ENCODE assay signal across 8 mouse cellular contexts in the genomic region with DNA sequence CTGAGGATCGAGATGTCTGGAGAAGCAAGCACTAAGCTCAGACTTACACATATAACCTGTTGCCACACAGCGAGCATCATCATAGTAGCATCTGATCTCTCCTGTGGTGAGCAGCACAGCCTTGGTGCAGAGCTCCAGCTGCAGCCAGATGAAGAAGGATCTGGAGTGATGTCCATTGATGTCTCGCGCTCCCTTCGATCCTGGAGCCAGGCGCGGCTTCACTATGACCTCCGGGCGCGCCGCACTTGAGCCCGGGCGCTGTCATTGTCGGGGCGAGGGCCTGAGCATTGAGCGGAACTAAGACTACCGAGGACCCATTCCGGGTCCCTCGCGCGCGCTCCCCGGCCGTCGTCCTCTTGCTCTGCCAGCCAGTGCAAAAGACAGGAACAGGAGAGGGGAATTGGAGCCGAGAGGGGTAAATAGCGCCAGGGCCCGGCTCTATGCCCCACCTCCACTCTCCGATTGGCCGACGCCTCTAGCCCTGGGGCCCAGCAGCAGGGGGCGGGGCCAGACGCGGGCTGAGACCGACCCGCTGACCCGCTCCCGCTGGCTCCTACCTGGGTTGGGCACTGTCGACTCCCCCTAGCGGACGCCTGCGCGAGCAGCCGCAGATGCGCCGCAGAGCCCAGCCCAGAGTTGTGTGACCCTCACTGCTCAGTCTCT. TPM values are rescaled to one million over a fixed set of nuclear protein-coding genes. Genes with fewer than 3 reads are reported as not detected.
DNase-seq lines count a peak whose midpoint lies in the region; ATAC-seq and TF ChIP-seq lines count a peak whose summit lies in the region.

No protein-coding gene starts in this region.

- no peak overlapping the region for H3K9ac ChIP-seq in ES-Bruce4 (ENCODE audit: low read depth, poor library complexity, severe bottlenecking)
- peak overlapping the region; percentile 49 for H3K9ac ChIP-seq in forebrain, embryonic 15.5 days (replicated peaks)
- peak overlapping the region; percentile 47 for H3K9ac ChIP-seq in liver, embryonic 16.5 days (ENCODE audit: low read depth, low read length)
- H3K9ac ChIP-seq in neural tube, embryonic 12.5 days, result peak overlapping the region; percentile 67
- peak overlapping the region; percentile 53 for H3K9ac ChIP-seq in stomach, postnatal 0 days (ENCODE audit: low read length)

- intact Hi-C loops in heart, postnatal 14 days (cut with DNase I), result loop anchor here (1.0 to 10.0 kb wide), 2 partner anchors 87 to 157 kb away; no protein-coding TSS in a partner anchor

- no peaks in the 10 kb centered on the region for H3K4me1 ChIP-seq in ES-Bruce4 (ENCODE audit: control insufficient read depth, insufficient read depth, low read length)
- peaks cover 6% of the 10 kb centered on the region for H3K4me1 ChIP-seq in forebrain, embryonic 15.5 days
- H3K4me1 ChIP-seq in liver, embryonic 16.5 days (ENCODE audit: control insufficient read depth, low read depth, low read length), result peaks cover 6% of the 10 kb centered on the region
- H3K4me1 ChIP-seq in neural tube, embryonic 12.5 days, result peaks cover 7% of the 10 kb centered on the region; the same call in 1 of the 2 replicates
- no peaks in the 10 kb centered on the region; the same call in 1 of the 2 replicates for H3K4me1 ChIP-seq in stomach, postnatal 0 days (replicated peaks; ENCODE audit: control insufficient read depth, insufficient read depth)

- peak; percentile 99 for ATAC-seq in forebrain, embryonic 15.5 days (replicated peaks)
- ATAC-seq in liver, embryonic 16.5 days (ENCODE audit: low read depth), result peak; percentile 100
- peak; percentile 100 for ATAC-seq in neural tube, embryonic 12.5 days (ENCODE audit: low FRiP score, low read depth)
- ATAC-seq in stomach, postnatal 0 days (ENCODE audit: low FRiP score, low TSS enrichment), result peak; percentile 100

- H3K4me2 ChIP-seq in forebrain, embryonic 15.5 days (replicated peaks), result peak overlapping the region; percentile 96
- H3K4me2 ChIP-seq in liver, embryonic 16.5 days (ENCODE audit: low read depth, low read length), result peak overlapping the region; percentile 84
- peak overlapping the region; percentile 88 for H3K4me2 ChIP-seq in neural tube, embryonic 12.5 days (replicated peaks)
- H3K4me2 ChIP-seq in stomach, postnatal 0 days (replicated peaks; ENCODE audit: low read depth), result peak overlapping the region; percentile 90

- H3K9me3 ChIP-seq in ES-Bruce4 (replicated peaks; ENCODE audit: control insufficient read depth, insufficient read depth, low read length, poor library complexity, severe bottlenecking), result no peaks in the 10 kb centered on the region
- H3K9me3 ChIP-seq in forebrain, embryonic 15.5 days, result no peaks in the 10 kb centered on the region
- no peaks in the 10 kb centered on the region for H3K9me3 ChIP-seq in liver, embryonic 16.5 days (replicated peaks; ENCODE audit: control insufficient read depth, low read length)
- H3K9me3 ChIP-seq in neural tube, embryonic 12.5 days, result no peaks in the 10 kb centered on the region
- no peaks in the 10 kb centered on the region for H3K9me3 ChIP-seq in stomach, postnatal 0 days (ENCODE audit: control insufficient read depth, low read length)

- peak; percentile 69 for TF ChIP-seq CTCF in ES-Bruce4 (IDR thresholded peaks at IDR 0.05; ENCODE audit: low read depth, low read length)
- TF ChIP-seq CTCF in stomach, postnatal 0 days (IDR thresholded peaks at IDR 0.05; ENCODE audit: low read depth), result peak; percentile 87

- no peaks in the 10 kb centered on the region; the same call in 1 of the 2 replicates for H3K27me3 ChIP-seq in ES-Bruce4 (ENCODE audit: control insufficient read depth, insufficient read depth, low read length, poor library complexity, severe bottlenecking)
- no peaks in the 10 kb centered on the region for H3K27me3 ChIP-seq in forebrain, embryonic 15.5 days
- peaks cover 2% of the 10 kb centered on the region; the same call in 1 of the 2 replicates for H3K27me3 ChIP-seq in liver, embryonic 16.5 days (ENCODE audit: control insufficient read depth, insufficient read depth, low read depth, low read length)
- no peaks in the 10 kb centered on the region for H3K27me3 ChIP-seq in neural tube, embryonic 12.5 days (replicated peaks)
- H3K27me3 ChIP-seq in stomach, postnatal 0 days (ENCODE audit: control insufficient read depth, insufficient read depth, low read length), result no peaks in the 10 kb centered on the region

- peak; percentile 95 for DNase-seq in cerebellum, adult 11-12 months
- peak; percentile 95 to 96 for DNase-seq in heart, postnatal 14 days
- peak; percentile 66 for DNase-seq in large intestine, adult 2 months (ENCODE audit: low read depth, low spot score)
- DNase-seq in stomach, postnatal 0 days (ENCODE audit: low spot score), result peak; percentile 96

- H3K36me3 ChIP-seq in ES-Bruce4 (ENCODE audit: control insufficient read depth, insufficient read depth, low read length, poor library complexity, severe bottlenecking), result no peaks in the 10 kb centered on the region
- H3K36me3 ChIP-seq in forebrain, embryonic 15.5 days, result no peaks in the 10 kb centered on the region
- H3K36me3 ChIP-seq in liver, embryonic 16.5 days (ENCODE audit: control insufficient read depth, insufficient read depth), result no peaks in the 10 kb centered on the region
- H3K36me3 ChIP-seq in neural tube, embryonic 12.5 days, result no peaks in the 10 kb centered on the region
- H3K36me3 ChIP-seq in stomach, postnatal 0 days (ENCODE audit: control insufficient read depth, insufficient read depth, low read length), result no peaks in the 10 kb centered on the region

- TF ChIP-seq EP300 in ES-Bruce4 (IDR thresholded peaks at IDR 0.05; ENCODE audit: insufficient read depth, low read depth, low read length), result no peak
- TF ChIP-seq EP300 in stomach, postnatal 0 days (optimal IDR thresholded peaks at IDR 0.05), result no peak

- TF ChIP-seq POLR2A in ES-Bruce4 (IDR thresholded peaks at IDR 0.05; ENCODE audit: insufficient read depth, low read length), result no peak

- peak overlapping the region; percentile 62 for H3K4me3 ChIP-seq in ES-Bruce4 (ENCODE audit: low read depth, low read length)
- H3K4me3 ChIP-seq in forebrain, embryonic 15.5 days, result peak overlapping the region; percentile 64
- peak overlapping the region; percentile 64 for H3K4me3 ChIP-seq in liver, embryonic 16.5 days (ENCODE audit: low read depth, low read length)
- H3K4me3 ChIP-seq in neural tube, embryonic 12.5 days, result peak overlapping the region; percentile 49
- peak overlapping the region; percentile 43 for H3K4me3 ChIP-seq in stomach, postnatal 0 days (ENCODE audit: low read depth, low read length)

- WGBS in forebrain, embryonic 15.5 days, result under 1% methylated on average over 46 of the region's 46 CpGs
- WGBS in large intestine, adult 2 months, result 1% methylated on average over 46 of the region's 46 CpGs
- under 1% methylated on average over 46 of the region's 46 CpGs for WGBS in liver, embryonic 16.5 days (ENCODE audit: insufficient replicate concordance)
- under 1% methylated on average over 46 of the region's 46 CpGs for WGBS in neural tube, embryonic 12.5 days
- WGBS in stomach, postnatal 0 days, result under 1% methylated on average over 44 of the region's 46 CpGs

- no peak overlapping the region for H3K27ac ChIP-seq in ES-Bruce4 (ENCODE audit: insufficient read depth, low read length)
- no peak overlapping the region for H3K27ac ChIP-seq in forebrain, embryonic 15.5 days (replicated peaks)
- H3K27ac ChIP-seq in liver, embryonic 16.5 days (ENCODE audit: low read length), result no peak overlapping the region
- H3K27ac ChIP-seq in neural tube, embryonic 12.5 days, result no peak overlapping the region
- H3K27ac ChIP-seq in stomach, postnatal 0 days (replicated peaks), result no peak overlapping the region

RNA-seq across cellular contexts. Expression of gene Gm14085, which starts 17.3 kb away (rescaled TPM):
- polyA plus RNA-seq in ES-Bruce4 (2011; ENCODE audit: insufficient read depth, insufficient read length, low read depth, missing spikeins), result not detected in 2 replicates
- not detected in 2 replicates for polyA plus RNA-seq in forebrain, embryonic 15.5 days (2015; fragmentation: Nextera tagmentation; extraction: Ambion mirVana)
- under 1 TPM; 0.45 to 0.78 TPM for total RNA-seq in heart, postnatal 14 days (2021)
- polyA plus RNA-seq in large intestine, adult 2 months (2012; rRNA removed), result 0.08 and 0.14 TPM in 2 replicates
- 0.05 TPM in 1 of 2 replicates, not detected in the other for polyA plus RNA-seq in liver, embryonic 16.5 days (2015; fragmentation: Nextera tagmentation; extraction: Ambion mirVana)
- polyA plus RNA-seq in neural tube, embryonic 12.5 days (2016; fragmentation: Nextera tagmentation; extraction: Ambion mirVana), result not detected in 2 replicates
- polyA plus RNA-seq in stomach, postnatal 0 days (2015; fragmentation: Nextera tagmentation; extraction: Ambion mirVana), result not detected in 2 replicates

RNA-seq across cellular contexts. Expression of gene Slc28a2, which starts 41.2 kb away (rescaled TPM):
- not detected in 2 replicates for polyA plus RNA-seq in ES-Bruce4 (2011; ENCODE audit: insufficient read depth, insufficient read length, low read depth, missing spikeins)
- polyA plus RNA-seq in forebrain, embryonic 15.5 days (2015; fragmentation: Nextera tagmentation; extraction: Ambion mirVana), result not detected in 2 replicates
- 10 to 100 TPM; 27.7 to 30.3 TPM for total RNA-seq in heart, postnatal 14 days (2021)
- polyA plus RNA-seq in large intestine, adult 2 months (2012; rRNA removed), result 30.9 and 99.3 TPM in 2 replicates
- polyA plus RNA-seq in liver, embryonic 16.5 days (2015; fragmentation: Nextera tagmentation; extraction: Ambion mirVana), result 1.6 and 2.3 TPM in 2 replicates
- 0.28 TPM in 1 of 2 replicates, not detected in the other for polyA plus RNA-seq in neural tube, embryonic 12.5 days (2016; fragmentation: Nextera tagmentation; extraction: Ambion mirVana)
- polyA plus RNA-seq in stomach, postnatal 0 days (2015; fragmentation: Nextera tagmentation; extraction: Ambion mirVana), result 10.6 and 12.9 TPM in 2 replicates
